Mouse (Mus musculus) olfactory bulb, adult 2 months (tissue): ENCODE data around the gene Gstm3.

Source experiments
- CTCF ChIP-seq: fragments of 200-500 bp; IDR thresholded peaks from 2 replicates; pipeline ENCODE4 v1.5.1; 2012; ENCODE audit warnings: low read depth, mild to moderate bottlenecking, low read length, moderate library complexity; ENCODE audit not compliant: insufficient read depth
- POLR2A ChIP-seq: fragments of 200-500 bp; IDR thresholded peaks from 2 replicates; pipeline ENCODE4 v1.6.1; 2012; ENCODE audit warnings: mild to moderate bottlenecking, low read depth, low read length, moderate library complexity; ENCODE audit not compliant: insufficient read depth

DNA sequence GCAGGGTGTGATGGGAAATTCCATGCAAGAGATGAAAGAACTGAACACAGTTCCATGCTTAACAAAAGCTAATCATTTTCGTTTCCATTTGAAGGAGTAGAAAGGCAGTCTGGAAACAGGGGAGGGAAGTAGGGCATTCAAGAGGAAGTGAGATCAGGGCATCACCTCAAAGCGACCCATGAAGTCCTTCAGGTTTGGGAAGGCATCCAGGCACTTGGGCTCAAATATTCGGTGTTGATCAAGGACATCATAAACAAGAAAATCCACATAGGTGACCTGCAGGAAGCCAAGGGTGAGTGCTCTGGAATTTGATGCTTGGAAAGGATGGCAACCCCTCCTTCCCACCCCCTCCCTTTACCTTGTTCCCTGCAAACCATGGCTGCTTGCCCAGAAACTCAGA lies 14.7 kb upstream of the Gstm3 start:
- no peak for TF ChIP-seq CTCF
- no peak for TF ChIP-seq POLR2A
